Mouse (Mus musculus): ENCODE data around the gene Abhd16a. TPM values are rescaled to one million over a fixed set of nuclear protein-coding genes. Genes with fewer than 3 reads are reported as not detected.

The Abhd16a gene
- polyA plus RNA-seq, 1 experiment from 2014 or later = 78.6 TPM

- Histone ChIP-seq H3K27me3 (no peaks in the 10 kb centered on the region), H3K4me2 (replicated peaks) (no peak overlapping the region), H3K36me3 (peaks cover 96% of the 10 kb centered on the region), H3K4me3 (no peak overlapping the region), H3K27ac (no peak overlapping the region), H3K4me1 (no peaks in the 10 kb centered on the region), H3K9me3 (replicated peaks) (no peaks in the 10 kb centered on the region), H3K9ac (no peak overlapping the region)
- WGBS = 65% methylated on average over 5 of the region's 5 CpGs
- no peak for ATAC-seq (ENCODE audit: low FRiP score)
Measured at GRCm38 (mm10) chr17:35147922-35148639, 59.0 kb downstream of the Abhd16a start.

- 98% methylated on average over 4 of the region's 4 CpGs for WGBS
- ATAC-seq (ENCODE audit: low FRiP score) = no peak
- Histone ChIP-seq H3K9me3 (replicated peaks) (no peaks in the 10 kb centered on the region), H3K27me3 (no peaks in the 10 kb centered on the region), H3K4me3 (no peak overlapping the region), H3K4me2 (replicated peaks) (no peak overlapping the region), H3K4me1 (no peaks in the 10 kb centered on the region), H3K9ac (no peak overlapping the region), H3K27ac (no peak overlapping the region), H3K36me3 (peaks cover 96% of the 10 kb centered on the region)
Measured at GRCm38 (mm10) chr17:35152121-35152520, 63.1 kb downstream of the Abhd16a start.

Other genes starting within 250 kb of the Abhd16a start
- gene Skiv2l, start 239.1 kb upstream of the Abhd16a start, polyA plus RNA-seq (2016; fragmentation: Nextera tagmentation; extraction: Ambion mirVana) = 64.9 and 65.8 TPM in 2 replicates
- gene Nelfe, start 238.9 kb upstream of the Abhd16a start, polyA plus RNA-seq (2016; fragmentation: Nextera tagmentation; extraction: Ambion mirVana) = 95.2 and 111 TPM in 2 replicates
- 2.2 TPM in 2 replicates for gene Cfb, start 226.7 kb upstream of the Abhd16a start, polyA plus RNA-seq (2016; fragmentation: Nextera tagmentation; extraction: Ambion mirVana)
- 12.0 and 12.8 TPM in 2 replicates for gene Zbtb12, start 209.8 kb upstream of the Abhd16a start, polyA plus RNA-seq (2016; fragmentation: Nextera tagmentation; extraction: Ambion mirVana)
- 0.10 and 0.29 TPM in 2 replicates for gene Gm20547, start 207.2 kb upstream of the Abhd16a start, polyA plus RNA-seq (2016; fragmentation: Nextera tagmentation; extraction: Ambion mirVana)
- 1.4 and 2.6 TPM in 2 replicates for gene C2, start 191.0 kb upstream of the Abhd16a start, polyA plus RNA-seq (2016; fragmentation: Nextera tagmentation; extraction: Ambion mirVana)
- 110 and 113 TPM in 2 replicates for gene Ehmt2, start 190.8 kb upstream of the Abhd16a start, polyA plus RNA-seq (2016; fragmentation: Nextera tagmentation; extraction: Ambion mirVana)
- gene Slc44a4, start 174.8 kb upstream of the Abhd16a start, polyA plus RNA-seq (2016; fragmentation: Nextera tagmentation; extraction: Ambion mirVana) = 0.13 and 0.15 TPM in 2 replicates
- 25.2 and 28.2 TPM in 2 replicates for gene Neu1, start 158.0 kb upstream of the Abhd16a start, polyA plus RNA-seq (2016; fragmentation: Nextera tagmentation; extraction: Ambion mirVana)
- 0.08 and 0.25 TPM in 2 replicates for gene Hspa1b, start 130.0 kb upstream of the Abhd16a start, polyA plus RNA-seq (2016; fragmentation: Nextera tagmentation; extraction: Ambion mirVana)
- 0.99 TPM in 1 of 2 replicates, not detected in the other for gene Gm20481, start 119.4 kb upstream of the Abhd16a start, polyA plus RNA-seq (2016; fragmentation: Nextera tagmentation; extraction: Ambion mirVana)
- 2.2 and 3.1 TPM in 2 replicates for gene Hspa1a, start 117.1 kb upstream of the Abhd16a start, polyA plus RNA-seq (2016; fragmentation: Nextera tagmentation; extraction: Ambion mirVana)
- gene Hspa1l, start 116.6 kb upstream of the Abhd16a start, polyA plus RNA-seq (2016; fragmentation: Nextera tagmentation; extraction: Ambion mirVana) = 1.3 TPM in 2 replicates
- 128 and 158 TPM in 2 replicates for gene Lsm2, start 107.4 kb upstream of the Abhd16a start, polyA plus RNA-seq (2016; fragmentation: Nextera tagmentation; extraction: Ambion mirVana)
- gene Vars, start 88.3 kb upstream of the Abhd16a start, polyA plus RNA-seq (2016; fragmentation: Nextera tagmentation; extraction: Ambion mirVana) = 109 and 110 TPM in 2 replicates
- gene Vwa7, start 72.7 kb upstream of the Abhd16a start, polyA plus RNA-seq (2016; fragmentation: Nextera tagmentation; extraction: Ambion mirVana) = 0.12 and 0.20 TPM in 2 replicates
- 2.4 and 3.6 TPM in 2 replicates for gene Sapcd1, start 61.2 kb upstream of the Abhd16a start, polyA plus RNA-seq (2016; fragmentation: Nextera tagmentation; extraction: Ambion mirVana)
- gene Msh5, start 42.5 kb upstream of the Abhd16a start, polyA plus RNA-seq (2016; fragmentation: Nextera tagmentation; extraction: Ambion mirVana) = 3.0 and 3.1 TPM in 2 replicates
- 157 and 159 TPM in 2 replicates for gene Clic1, start 39.3 kb upstream of the Abhd16a start, polyA plus RNA-seq (2016; fragmentation: Nextera tagmentation; extraction: Ambion mirVana)
- gene Ddah2, start 30.2 kb upstream of the Abhd16a start, polyA plus RNA-seq (2016; fragmentation: Nextera tagmentation; extraction: Ambion mirVana) = 512 and 517 TPM in 2 replicates
- gene Ly6g6c, start 23.9 kb upstream of the Abhd16a start, polyA plus RNA-seq (2016; fragmentation: Nextera tagmentation; extraction: Ambion mirVana) = not detected in 2 replicates
- 0.46 and 0.52 TPM in 2 replicates for gene Mpig6b, start 23.1 kb upstream of the Abhd16a start, polyA plus RNA-seq (2016; fragmentation: Nextera tagmentation; extraction: Ambion mirVana)
- gene Ly6g6e, start 12.4 kb upstream of the Abhd16a start, polyA plus RNA-seq (2016; fragmentation: Nextera tagmentation; extraction: Ambion mirVana) = not detected in 2 replicates
- gene Ly6g6d, start 11.2 kb upstream of the Abhd16a start, polyA plus RNA-seq (2016; fragmentation: Nextera tagmentation; extraction: Ambion mirVana) = 2.1 and 2.3 TPM in 2 replicates
- 0.47 and 0.62 TPM in 2 replicates for gene Ly6g6f, start 3.7 kb upstream of the Abhd16a start, polyA plus RNA-seq (2016; fragmentation: Nextera tagmentation; extraction: Ambion mirVana)
- gene Ly6g5c, start 19.0 kb downstream of the Abhd16a start, polyA plus RNA-seq (2016; fragmentation: Nextera tagmentation; extraction: Ambion mirVana) = not detected in 2 replicates
- 1.4 and 1.5 TPM in 2 replicates for gene Ly6g5b, start 26.2 kb downstream of the Abhd16a start, polyA plus RNA-seq (2016; fragmentation: Nextera tagmentation; extraction: Ambion mirVana)
- 19.8 and 20.8 TPM in 2 replicates for gene Gpank1, start 32.2 kb downstream of the Abhd16a start, polyA plus RNA-seq (2016; fragmentation: Nextera tagmentation; extraction: Ambion mirVana)
- 237 and 276 TPM in 2 replicates for gene Csnk2b, start 32.8 kb downstream of the Abhd16a start, polyA plus RNA-seq (2016; fragmentation: Nextera tagmentation; extraction: Ambion mirVana)
- 7.3 and 7.7 TPM in 2 replicates for gene D17H6S53E, start 37.1 kb downstream of the Abhd16a start, polyA plus RNA-seq (2016; fragmentation: Nextera tagmentation; extraction: Ambion mirVana)
- gene Apom, start 42.8 kb downstream of the Abhd16a start, polyA plus RNA-seq (2016; fragmentation: Nextera tagmentation; extraction: Ambion mirVana) = 0.39 TPM in 1 of 2 replicates, not detected in the other
- gene Bag6, start 45.9 kb downstream of the Abhd16a start, polyA plus RNA-seq (2016; fragmentation: Nextera tagmentation; extraction: Ambion mirVana) = 87.9 and 88.3 TPM in 2 replicates
- 206 and 213 TPM in 2 replicates for gene Prrc2a, start 75.6 kb downstream of the Abhd16a start, polyA plus RNA-seq (2016; fragmentation: Nextera tagmentation; extraction: Ambion mirVana)
- gene Aif1, start 86.8 kb downstream of the Abhd16a start, polyA plus RNA-seq (2016; fragmentation: Nextera tagmentation; extraction: Ambion mirVana) = 7.8 and 7.9 TPM in 2 replicates
- 6.1 and 6.9 TPM in 2 replicates for gene Lst1, start 99.2 kb downstream of the Abhd16a start, polyA plus RNA-seq (2016; fragmentation: Nextera tagmentation; extraction: Ambion mirVana)
- gene Ltb, start 105.2 kb downstream of the Abhd16a start, polyA plus RNA-seq (2016; fragmentation: Nextera tagmentation; extraction: Ambion mirVana) = 0.54 and 0.81 TPM in 2 replicates
- gene Tnf, start 112.7 kb downstream of the Abhd16a start, polyA plus RNA-seq (2016; fragmentation: Nextera tagmentation; extraction: Ambion mirVana) = 0.14 TPM in 1 of 2 replicates, not detected in the other
- not detected in 2 replicates for gene Lta, start 116.1 kb downstream of the Abhd16a start, polyA plus RNA-seq (2016; fragmentation: Nextera tagmentation; extraction: Ambion mirVana)
- 0.62 TPM in 1 of 2 replicates, not detected in the other for gene Gm16181, start 131.6 kb downstream of the Abhd16a start, polyA plus RNA-seq (2016; fragmentation: Nextera tagmentation; extraction: Ambion mirVana)
- 21.1 and 23.0 TPM in 2 replicates for gene Atp6v1g2, start 144.4 kb downstream of the Abhd16a start, polyA plus RNA-seq (2016; fragmentation: Nextera tagmentation; extraction: Ambion mirVana)
- 12.1 and 12.2 TPM in 2 replicates for gene Nfkbil1, start 146.5 kb downstream of the Abhd16a start, polyA plus RNA-seq (2016; fragmentation: Nextera tagmentation; extraction: Ambion mirVana)
- gene Ddx39b, start 152.5 kb downstream of the Abhd16a start, polyA plus RNA-seq (2016; fragmentation: Nextera tagmentation; extraction: Ambion mirVana) = 480 and 488 TPM in 2 replicates
- gene H2-D1, start 173.5 kb downstream of the Abhd16a start, polyA plus RNA-seq (2016; fragmentation: Nextera tagmentation; extraction: Ambion mirVana) = 38.6 and 46.0 TPM in 2 replicates
- gene H2-Q1, start 231.1 kb downstream of the Abhd16a start, polyA plus RNA-seq (2016; fragmentation: Nextera tagmentation; extraction: Ambion mirVana) = 0.12 TPM in 1 of 2 replicates, not detected in the other

Measured in hindbrain, embryonic 12.5 days (tissue).